Mouse (Mus musculus) forebrain, embryonic 10.5 days (tissue): ENCODE measurements around the gene Tmem52. TPM values are rescaled to one million over a fixed set of nuclear protein-coding genes. Genes with fewer than 3 reads are reported as not detected.
A peak's percentile ranks its signal among the peaks of the same experiment; 100 is the strongest.

Experiments used
- DNase-seq: peaks from one replicate; pipeline ENCODE4 v3.0.0-alpha.2; 2017; ENCODE audit warnings: low spot score; ENCODE audit errors: extremely low spot score
- H3K27ac ChIP-seq: fragments of 300-500 bp; sonication (generic); 2 replicates; pipeline ENCODE4 v1.5.1; 2016; ENCODE audit warnings: mild to moderate bottlenecking
- H3K27me3 ChIP-seq: fragments of 300-500 bp; sonication (generic); 2 replicates; pipeline ENCODE4 v1.6.1; 2016; ENCODE audit warnings: mild to moderate bottlenecking; ENCODE audit not compliant: poor library complexity, severe bottlenecking
- H3K36me3 ChIP-seq: fragments of 300-500 bp; sonication (generic); replicated peaks from 2 replicates; pipeline ENCODE4 v1.6.1; 2016; ENCODE audit warnings: mild to moderate bottlenecking, moderate library complexity
- H3K4me1 ChIP-seq: fragments of 300-500 bp; sonication (generic); 2 replicates; pipeline ENCODE4 v1.6.1; 2016
- H3K4me3 ChIP-seq: fragments of 300-500 bp; sonication (generic); 2 replicates; pipeline ENCODE4 v1.5.1; 2016; ENCODE audit warnings: mild to moderate bottlenecking, moderate library complexity
- H3K9me3 ChIP-seq: fragments of 300-500 bp; sonication (generic); 2 replicates; pipeline ENCODE4 v1.6.1; 2016; ENCODE audit warnings: mild to moderate bottlenecking, moderate library complexity
- WGBS: fragments of 180-500 bp; shearing (Covaris S2); methylation state at CpG from one replicate; pipeline ENCODE4 v1.1.7; 2016; 5-methylcytosine and 5-hydroxymethylcytosine counted together
- polyA plus RNA-seq: library from polyadenylated mRNA; unstranded; fragments of >200 nt; fragmentation: Nextera tagmentation; extraction: Ambion mirVana; gene quantifications from 2 replicates; pipeline ENCODE4 v1.2.1, GENCODE M21; 2016

Gene Tmem52
- polyA plus RNA-seq, 1 experiment from 2014 or later: not detected

DNA sequence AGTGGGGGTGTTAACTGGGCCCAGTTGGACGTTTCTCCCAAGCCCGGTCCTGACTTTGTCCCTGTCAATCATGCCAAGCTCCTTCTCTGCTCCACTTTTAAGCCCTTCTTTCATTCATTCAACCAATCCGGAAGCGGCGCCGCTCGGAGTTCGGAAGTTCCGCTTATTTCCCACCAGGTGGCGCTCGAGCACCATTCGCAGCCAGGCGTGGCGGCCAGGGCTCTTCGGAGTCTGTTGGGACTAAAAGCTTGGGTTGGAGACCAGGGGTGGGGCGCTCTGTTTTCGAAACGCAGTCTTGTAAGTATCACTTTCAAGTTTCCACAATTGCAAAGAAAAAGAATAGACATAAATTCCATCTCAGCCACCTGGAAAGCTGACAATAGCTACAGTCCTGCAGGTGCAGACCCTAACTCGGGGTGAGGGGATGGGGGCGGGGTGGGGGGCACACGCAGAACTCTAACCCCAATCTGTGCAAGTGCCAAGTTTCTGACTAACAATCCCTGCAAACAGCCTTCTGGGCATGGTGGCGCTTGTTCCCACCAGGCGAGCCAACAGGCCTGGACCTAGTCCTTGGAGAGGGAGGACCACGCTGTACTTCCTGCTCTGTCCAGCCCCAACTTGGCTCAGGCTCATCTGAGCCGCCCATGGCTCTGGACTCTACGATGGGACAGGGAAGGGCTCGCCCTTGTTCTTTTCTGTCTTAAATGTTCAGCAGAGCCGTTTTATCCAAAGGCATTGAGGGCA lies 12.6 kb downstream of the Tmem52 start:
- Histone ChIP-seq H3K4me3 (peak overlapping the region; percentile 30), H3K4me1 (peaks cover 19% of the 10 kb centered on the region), H3K27me3 (no peaks in the 10 kb centered on the region), H3K36me3 (no peaks in the 10 kb centered on the region), H3K27ac (peak overlapping the region; percentile 56; the same call in 1 of the 2 replicates), H3K9me3 (no peaks in the 10 kb centered on the region)
- peak; percentile 87 for DNase-seq
- WGBS: 25% methylated on average over 28 of the region's 28 CpGs

DNA sequence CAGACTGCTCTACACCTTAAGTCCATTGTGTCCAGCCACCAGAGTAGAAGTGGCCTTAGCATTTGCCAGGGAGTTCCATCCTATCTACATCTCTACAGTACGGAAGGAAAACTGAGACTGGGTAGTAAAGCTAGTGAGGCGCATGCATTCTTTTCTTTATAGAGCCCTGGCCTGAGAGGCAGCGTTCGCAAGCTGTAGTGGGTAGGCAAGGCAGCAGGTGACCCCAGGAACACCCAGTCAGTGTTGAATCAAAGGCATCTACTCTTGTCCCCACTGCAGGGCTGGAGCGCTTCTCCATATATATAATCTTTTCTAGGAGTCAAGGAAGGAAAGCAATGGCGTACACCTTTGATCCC lies 13.2 kb downstream of the Tmem52 start:
- DNase-seq: no peak
- Histone ChIP-seq H3K27me3 (no peaks in the 10 kb centered on the region), H3K4me3 (no peak overlapping the region), H3K9me3 (no peaks in the 10 kb centered on the region), H3K36me3 (no peaks in the 10 kb centered on the region), H3K4me1 (peaks cover 19% of the 10 kb centered on the region), H3K27ac (no peak overlapping the region)
- WGBS: 91% methylated on average over 6 of the region's 6 CpGs

DNA sequence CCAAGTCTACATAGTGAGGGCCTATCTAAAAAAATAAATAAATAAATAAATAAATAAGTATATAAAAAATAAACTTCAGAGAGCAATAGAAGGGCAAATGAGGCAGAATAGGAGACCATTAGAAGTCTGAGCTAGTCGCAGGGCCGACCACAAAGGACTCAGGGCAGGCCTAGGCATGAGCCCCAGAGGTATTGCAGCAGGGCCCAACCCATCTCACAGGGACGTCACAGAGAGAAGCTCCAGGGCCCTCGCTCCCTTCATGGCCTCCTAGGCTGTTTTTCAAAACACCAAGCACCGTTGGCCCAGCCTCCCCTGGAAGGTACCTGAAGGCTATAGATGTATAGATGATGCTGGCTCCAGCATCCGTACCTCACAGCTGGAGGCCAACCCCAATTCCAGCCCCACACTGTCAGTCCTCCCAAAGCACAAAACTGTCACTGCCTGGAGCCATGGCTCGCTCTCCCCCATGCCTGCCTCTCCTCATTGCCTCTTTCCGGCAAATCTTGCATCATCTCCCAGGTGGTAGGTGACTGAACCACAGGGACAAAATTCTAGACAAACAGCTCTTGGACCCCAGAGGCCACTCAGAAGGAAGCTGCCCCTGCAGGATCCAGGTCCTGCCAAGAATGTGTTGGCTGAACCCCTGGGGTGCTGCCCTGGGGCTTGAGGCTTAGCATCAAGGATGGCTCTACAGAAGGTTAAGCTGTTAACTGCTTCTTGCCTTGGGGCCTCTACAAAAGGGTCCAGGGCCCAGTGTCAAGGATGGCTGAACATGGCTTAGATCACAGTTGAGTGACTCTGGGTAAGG lies 14.0 kb downstream of the Tmem52 start:
- DNase-seq: no peak
- H3K4me1 ChIP-seq: peaks cover 24% of the 10 kb centered on the region
- no peaks in the 10 kb centered on the region for H3K27me3 ChIP-seq
- 59% methylated on average over 8 of the region's 8 CpGs for WGBS
- H3K4me3 ChIP-seq: no peak overlapping the region
- no peaks in the 10 kb centered on the region for H3K9me3 ChIP-seq
- H3K27ac ChIP-seq: no peak overlapping the region
- no peaks in the 10 kb centered on the region for H3K36me3 ChIP-seq

DNA sequence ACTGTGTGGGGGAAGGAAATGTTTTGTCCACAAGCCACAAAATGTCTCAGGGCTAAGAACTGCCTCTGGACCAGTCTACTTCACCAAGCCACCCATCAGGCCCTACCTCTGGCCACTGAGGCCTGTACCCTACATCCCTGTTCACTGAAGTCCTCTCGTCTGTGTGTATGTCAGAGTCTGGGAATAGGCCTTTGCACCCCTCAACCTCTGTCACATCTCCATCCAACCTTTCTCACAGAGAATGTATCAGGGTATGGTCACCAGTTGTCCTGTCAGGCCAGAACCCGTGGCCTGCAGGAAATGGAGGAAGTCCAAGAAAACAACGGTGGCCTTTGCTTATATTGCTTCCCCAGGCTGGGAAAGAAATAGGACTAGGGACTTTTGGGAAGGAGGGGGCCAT lies 16.6 kb downstream of the Tmem52 start:
- H3K4me3 ChIP-seq: no peak overlapping the region
- no peaks in the 10 kb centered on the region for H3K27me3 ChIP-seq
- no peaks in the 10 kb centered on the region for H3K9me3 ChIP-seq
- DNase-seq: no peak
- no peak overlapping the region for H3K27ac ChIP-seq
- H3K4me1 ChIP-seq: peaks cover 48% of the 10 kb centered on the region
- WGBS: 83% methylated on average over 3 of the region's 3 CpGs
- no peaks in the 10 kb centered on the region for H3K36me3 ChIP-seq

DNA sequence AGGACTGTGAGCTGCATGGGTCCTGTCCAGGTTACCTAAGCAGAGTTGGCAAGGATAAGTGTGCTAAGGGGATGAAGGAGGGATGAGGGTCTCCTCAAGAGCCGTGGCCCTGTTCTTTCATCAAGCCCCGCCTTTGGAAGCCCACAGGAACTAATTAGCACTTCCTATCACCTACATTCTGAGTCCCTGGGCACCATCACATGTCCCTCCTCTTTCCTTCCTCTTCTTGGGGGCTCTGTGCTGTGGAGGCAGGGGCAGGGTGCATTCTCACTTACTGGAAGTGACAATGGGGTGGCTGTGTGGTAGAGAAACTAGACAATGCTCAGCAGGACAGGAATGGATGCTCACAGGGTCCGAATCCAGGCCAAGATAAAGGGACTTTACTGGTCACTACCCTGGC lies 18.8 kb downstream of the Tmem52 start:
- peaks cover 46% of the 10 kb centered on the region for H3K4me1 ChIP-seq
- WGBS: 47% methylated on average over 3 of the region's 3 CpGs
- no peaks in the 10 kb centered on the region for H3K36me3 ChIP-seq
- no peaks in the 10 kb centered on the region for H3K9me3 ChIP-seq
- H3K27ac ChIP-seq: 0 out of 2 replicates have a peak overlapping the region, but pooled peaks have one; percentile 8
- no peak for DNase-seq
- H3K4me3 ChIP-seq: no peak overlapping the region
- H3K27me3 ChIP-seq: no peaks in the 10 kb centered on the region

DNA sequence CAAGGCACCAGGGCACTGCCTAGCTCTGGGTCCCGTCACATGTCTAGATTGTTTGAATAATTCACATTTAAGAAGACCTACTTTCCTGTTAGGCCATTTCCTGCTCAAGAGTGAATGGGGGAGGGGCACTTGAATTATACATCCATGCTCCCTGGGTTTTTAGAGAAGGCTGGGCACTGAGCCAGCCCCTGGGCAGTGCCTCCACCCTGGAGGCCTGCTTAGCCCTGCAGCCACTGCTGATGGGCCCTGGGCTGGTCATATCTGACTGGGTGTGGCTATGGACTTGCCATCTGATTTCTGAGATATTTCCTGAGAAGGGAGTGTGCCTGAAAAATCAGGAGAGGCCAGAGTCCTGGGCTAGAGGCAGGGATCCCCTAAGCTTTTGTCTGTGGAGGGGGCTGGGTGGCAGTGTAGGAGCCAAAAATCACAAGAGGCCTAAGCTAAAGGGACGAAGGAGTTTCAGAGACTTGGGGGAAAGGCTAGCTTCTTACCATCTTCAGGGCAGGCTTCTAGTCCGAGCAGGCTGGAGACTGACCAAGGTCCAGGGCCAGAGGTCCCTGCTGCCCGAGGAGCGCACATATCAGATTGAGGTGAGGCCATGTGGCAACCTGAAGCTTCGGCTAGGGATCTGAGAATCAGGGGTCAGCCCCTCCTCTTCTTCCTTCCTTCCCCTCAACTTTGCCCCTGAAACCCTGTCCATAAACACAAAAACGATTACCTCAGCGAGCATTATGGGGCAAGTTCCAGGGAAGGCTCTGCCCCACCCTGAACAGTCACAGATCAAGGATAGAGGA lies 19.5 kb downstream of the Tmem52 start:
- Histone ChIP-seq H3K27ac (0 out of 2 replicates have a peak overlapping the region, but pooled peaks have one; percentile 44), H3K4me3 (no peak overlapping the region), H3K9me3 (no peaks in the 10 kb centered on the region), H3K27me3 (no peaks in the 10 kb centered on the region), H3K36me3 (no peaks in the 10 kb centered on the region), H3K4me1 (peaks cover 46% of the 10 kb centered on the region)
- WGBS: 85% methylated on average over 8 of the region's 8 CpGs
- no peak for DNase-seq

DNA sequence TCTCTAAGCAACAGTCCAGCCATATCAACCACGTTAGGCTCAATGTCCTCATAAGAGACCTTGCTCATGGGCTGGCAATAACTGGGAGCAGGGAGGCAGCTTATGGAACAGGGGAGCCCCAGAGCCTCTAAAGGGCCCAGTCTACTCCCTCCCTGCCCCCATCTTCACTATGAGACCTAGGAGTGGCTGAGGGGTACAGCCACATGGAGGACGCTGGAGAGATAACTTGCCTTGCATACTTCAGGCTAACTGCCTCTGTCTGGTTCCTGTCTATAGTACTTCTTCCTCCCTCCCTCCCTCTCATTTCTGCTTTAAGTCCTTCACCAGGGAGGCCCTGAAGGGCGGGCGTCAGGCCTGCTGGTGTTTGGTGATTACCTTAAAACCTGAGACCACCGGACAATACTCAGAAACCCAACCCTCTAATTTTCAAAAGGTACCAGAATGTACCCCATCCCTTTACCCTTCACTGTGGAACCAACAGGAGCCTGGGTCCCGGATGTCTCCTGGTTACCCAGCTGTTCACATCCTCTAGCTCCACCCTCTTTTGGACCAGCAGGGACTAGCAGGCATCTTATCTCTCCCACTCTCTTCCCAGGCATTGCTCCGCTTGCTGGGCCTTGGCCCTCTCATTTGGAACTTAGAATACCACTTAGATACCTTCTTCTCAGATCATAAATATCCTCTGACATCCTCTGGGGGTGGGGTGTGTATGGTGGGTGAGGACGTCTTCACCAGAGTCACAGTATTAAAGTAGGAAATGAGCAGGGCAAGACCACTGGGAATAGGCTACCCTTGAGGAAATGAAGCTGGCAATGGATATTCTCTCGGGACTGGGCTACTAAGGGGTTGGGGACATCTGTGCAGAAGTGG lies 20.4 kb downstream of the Tmem52 start:
- DNase-seq: no peak
- no peaks in the 10 kb centered on the region for H3K27me3 ChIP-seq
- H3K4me1 ChIP-seq: peaks cover 52% of the 10 kb centered on the region
- H3K27ac ChIP-seq: 0 out of 2 replicates have a peak overlapping the region, but pooled peaks have one; percentile 44
- no peaks in the 10 kb centered on the region for H3K9me3 ChIP-seq
- no peak overlapping the region for H3K4me3 ChIP-seq
- 89% methylated on average over 9 of the region's 9 CpGs for WGBS
- H3K36me3 ChIP-seq: peaks cover 3% of the 10 kb centered on the region; the same call in 1 of the 2 replicates

DNA sequence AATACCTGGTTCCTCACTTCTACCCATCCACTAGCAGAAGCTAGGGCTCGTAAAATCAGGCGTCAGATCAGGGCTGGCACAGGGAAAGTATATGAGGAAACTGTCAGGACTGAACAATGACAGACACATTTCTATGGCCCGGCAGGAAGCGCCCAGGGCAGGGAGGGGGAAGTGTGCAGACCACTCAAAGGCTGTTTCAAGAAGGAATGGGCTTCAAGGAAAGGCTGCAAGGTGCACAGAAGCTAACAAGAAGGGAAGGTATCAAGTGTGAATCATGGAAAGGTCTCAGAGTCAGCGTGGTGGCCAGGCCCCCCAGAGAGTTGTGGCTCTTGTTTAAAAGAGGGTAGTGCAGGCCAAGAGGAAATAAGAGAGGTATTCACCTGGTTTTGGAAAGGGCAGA lies 21.5 kb downstream of the Tmem52 start:
- no peaks in the 10 kb centered on the region for H3K27me3 ChIP-seq
- H3K4me1 ChIP-seq: peaks cover 60% of the 10 kb centered on the region
- peaks cover 7% of the 10 kb centered on the region for H3K36me3 ChIP-seq
- 34% methylated on average over 5 of the region's 5 CpGs for WGBS
- no peak for DNase-seq
- H3K9me3 ChIP-seq: no peaks in the 10 kb centered on the region
- peak overlapping the region; percentile 99 for H3K27ac ChIP-seq
- peak overlapping the region; percentile 91 for H3K4me3 ChIP-seq

DNA sequence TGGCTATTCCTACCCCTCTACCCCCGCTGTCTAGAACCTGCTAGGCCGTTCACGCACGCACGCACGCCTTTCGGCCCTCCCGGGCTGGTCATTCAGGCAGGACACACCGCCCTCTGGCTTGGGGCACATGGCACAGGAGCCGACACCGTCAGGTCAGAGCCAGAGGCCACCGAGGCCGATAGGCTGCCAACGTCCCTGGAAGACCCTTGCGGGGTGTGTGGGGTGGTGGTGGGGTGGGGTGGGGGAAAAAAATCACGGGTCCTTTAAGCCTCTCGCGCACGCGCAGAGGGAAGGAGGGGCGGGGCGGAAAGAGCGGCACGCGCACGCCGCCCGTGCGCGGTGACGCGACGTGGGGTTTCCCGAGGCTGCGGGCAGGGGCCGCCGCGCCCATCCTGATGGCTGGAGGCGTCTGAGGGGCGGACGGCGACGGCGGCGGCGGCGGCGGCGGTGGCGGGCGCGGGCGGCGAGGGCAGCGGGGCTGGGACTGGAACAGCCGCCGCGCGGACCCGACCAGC lies 22.1 kb downstream of the Tmem52 start, which contains the start of gene Gnb1:
Gnb1 (plus strand) TSS at position 372 of the 515 bp plus-strand sequence.
- 2% methylated on average over 59 of the region's 60 CpGs for WGBS
- peak; percentile 88 for DNase-seq
- H3K27ac ChIP-seq: peak within 1 kb of the TSS; percentile 99
- peaks cover 60% of the 10 kb centered on the region for H3K4me1 ChIP-seq
- no peaks in the 10 kb centered on the region for H3K9me3 ChIP-seq
- H3K36me3 ChIP-seq: peaks cover 13% of the 10 kb centered on the region
- H3K27me3 ChIP-seq: no peaks in the 10 kb centered on the region
- peak within 1 kb of the TSS; percentile 91 for H3K4me3 ChIP-seq

DNA sequence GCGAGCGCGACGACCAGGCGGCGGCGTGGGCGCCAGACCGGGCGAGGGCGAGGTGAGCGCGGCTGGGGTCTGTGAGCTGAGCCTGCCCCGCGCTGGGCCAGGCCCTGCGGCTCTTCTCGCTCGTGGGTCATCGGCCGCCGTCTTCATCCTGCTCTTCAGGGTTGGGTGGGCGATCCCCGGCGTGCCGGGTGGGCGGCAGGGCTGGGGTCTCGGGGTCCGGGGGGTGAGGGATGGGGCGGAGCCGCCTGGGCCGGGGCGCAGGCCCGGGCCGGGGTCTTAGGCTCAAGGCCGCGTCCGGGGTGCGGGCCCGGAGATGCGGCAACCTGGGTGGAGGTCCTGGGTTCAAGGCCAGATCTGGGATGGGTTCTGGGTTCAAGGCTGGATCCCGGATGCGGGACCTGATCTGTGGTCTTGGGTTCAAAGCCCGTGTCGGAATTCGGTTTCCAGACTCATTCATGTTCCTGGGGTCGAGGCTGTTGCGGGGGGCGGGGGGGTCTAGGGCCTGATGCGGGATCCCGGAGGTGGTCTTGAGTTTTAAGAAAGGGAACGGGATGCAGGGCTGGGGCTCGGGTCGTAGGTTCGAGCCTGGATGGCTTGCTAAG lies 22.7 kb downstream of the Tmem52 start:
- peak; percentile 72 for DNase-seq
- peaks cover 60% of the 10 kb centered on the region for H3K4me1 ChIP-seq
- no peaks in the 10 kb centered on the region for H3K9me3 ChIP-seq
- no peaks in the 10 kb centered on the region for H3K27me3 ChIP-seq
- H3K27ac ChIP-seq: peak overlapping the region; percentile 99
- peak overlapping the region; percentile 91 for H3K4me3 ChIP-seq
- WGBS: under 1% methylated on average over 52 of the region's 54 CpGs
- peaks cover 19% of the 10 kb centered on the region for H3K36me3 ChIP-seq

DNA sequence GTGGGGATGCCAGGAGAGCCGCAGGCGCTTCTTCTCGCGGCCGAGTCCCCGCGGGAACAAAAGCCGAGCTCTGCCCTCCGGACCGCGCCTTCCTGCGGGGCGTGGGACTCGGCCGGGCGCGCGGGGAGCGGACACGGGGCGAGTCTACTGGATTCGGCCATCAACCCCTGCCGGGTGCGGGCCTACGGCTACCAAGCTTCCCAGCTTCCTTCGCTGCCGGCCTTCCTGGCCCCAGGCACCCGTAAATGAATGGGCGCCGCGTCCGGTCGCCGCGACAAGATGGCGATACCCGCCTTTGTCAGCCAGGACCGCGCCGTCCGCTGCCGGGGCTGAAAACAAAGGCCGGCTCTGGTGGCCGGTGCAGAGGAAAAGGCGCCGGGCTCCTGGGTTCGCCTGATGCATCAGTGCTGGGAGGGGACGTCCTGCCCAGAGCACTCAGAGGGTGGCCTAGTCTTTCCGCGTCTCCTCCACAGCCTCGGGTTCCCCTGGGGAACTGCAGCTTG lies 23.3 kb downstream of the Tmem52 start:
- no peaks in the 10 kb centered on the region for H3K9me3 ChIP-seq
- peak overlapping the region; percentile 99 for H3K27ac ChIP-seq
- peaks cover 24% of the 10 kb centered on the region for H3K36me3 ChIP-seq
- DNase-seq: no peak
- 0% methylated on average over 51 of the region's 51 CpGs for WGBS
- H3K4me1 ChIP-seq: peaks cover 60% of the 10 kb centered on the region
- no peaks in the 10 kb centered on the region for H3K27me3 ChIP-seq
- H3K4me3 ChIP-seq: peak overlapping the region; percentile 91
